Mouse (Mus musculus) megakaryocyte, embryonic 14.5 days (primary cell): ENCODE results near the gene Bach2. TPM values are rescaled to one million over a fixed set of nuclear protein-coding genes. Genes with fewer than 3 reads are reported as not detected.

Experiments used
- H3K27me3 ChIP-seq: replicated peaks from 2 replicates; pipeline ENCODE3; 2012; ENCODE audit warnings: inconsistent platforms
- H3K36me3 ChIP-seq: replicated peaks from 2 replicates; pipeline ENCODE3; 2012; ENCODE audit warnings: low read length, inconsistent platforms, mixed read lengths
- H3K4me1 ChIP-seq: 2 replicates; pipeline ENCODE4 v1.6.1; 2012; ENCODE audit warnings: inconsistent platforms
- H3K4me3 ChIP-seq: replicated peaks from 2 replicates; pipeline ENCODE3; 2012; ENCODE audit warnings: moderate library complexity, mild to moderate bottlenecking, inconsistent platforms
- H3K9me3 ChIP-seq: 2 replicates; pipeline ENCODE4 v1.6.1; 2012; ENCODE audit warnings: inconsistent platforms
- FLI1 ChIP-seq: IDR thresholded peaks from 2 replicates; pipeline ENCODE4 v1.6.1; 2012; ENCODE audit warnings: low read length, inconsistent platforms, mixed read lengths
- GATA1 ChIP-seq: IDR thresholded peaks from 3 replicates; pipeline ENCODE4 v1.6.1; 2012; ENCODE audit warnings: mixed read lengths, low read length, inconsistent platforms, borderline replicate concordance
- polyA plus RNA-seq: library from polyadenylated mRNA; stranded (reverse); fragments of >175 nt; gene quantifications from 2 replicates; pipeline ENCODE4 v1.2.3, GENCODE M21; 2012; ENCODE audit warnings: low replicate concordance; ENCODE audit not compliant: insufficient read depth

The Bach2 gene
- polyA plus RNA-seq, 1 experiment, result 0.27 TPM

DNA sequence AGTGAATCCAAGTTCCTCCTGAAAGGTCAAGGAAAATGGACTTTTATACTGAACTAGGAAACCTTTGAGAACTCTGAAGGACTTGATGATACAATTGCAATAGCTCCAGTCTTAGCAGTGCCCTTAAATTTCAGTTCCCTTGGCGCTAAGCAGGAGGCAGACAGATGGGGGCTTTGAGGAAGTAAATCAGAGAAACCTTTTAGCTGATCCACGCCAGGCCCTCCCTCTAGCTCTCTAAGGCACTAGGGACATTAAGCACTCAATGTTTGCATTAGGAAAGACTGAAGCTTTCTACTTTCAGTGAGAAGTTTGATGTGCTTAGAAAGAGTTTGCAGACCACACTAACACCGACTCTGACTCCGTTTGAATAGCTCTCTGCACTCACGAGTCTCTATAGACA lies 247.2 kb downstream of the Bach2 start:
- H3K36me3 ChIP-seq, result no peaks in the 10 kb centered on the region
- H3K9me3 ChIP-seq, result no peaks in the 10 kb centered on the region
- H3K27me3 ChIP-seq, result peaks cover 18% of the 10 kb centered on the region
- no peaks in the 10 kb centered on the region for H3K4me1 ChIP-seq
- no peak overlapping the region for H3K4me3 ChIP-seq
- TF ChIP-seq GATA1, result no peak
- TF ChIP-seq FLI1, result no peak

- TF ChIP-seq FLI1, result no peak
- no peak for TF ChIP-seq GATA1
- Histone ChIP-seq H3K27me3 (peaks cover 11% of the 10 kb centered on the region), H3K36me3 (no peaks in the 10 kb centered on the region), H3K4me3 (no peak overlapping the region), H3K9me3 (no peaks in the 10 kb centered on the region), H3K4me1 (no peaks in the 10 kb centered on the region)
These were observed 248.2 kb downstream of the Bach2 start for GRCm38 (mm10) chr4:32486654-32487398.

GRCm38 (mm10) chr4:32489186-32489585 lies 250.6 kb downstream of the Bach2 start:
- H3K4me3 ChIP-seq, result no peak overlapping the region
- peaks cover 4% of the 10 kb centered on the region for H3K27me3 ChIP-seq
- no peaks in the 10 kb centered on the region for H3K36me3 ChIP-seq
- peaks cover 7% of the 10 kb centered on the region for H3K4me1 ChIP-seq
- no peak for TF ChIP-seq GATA1
- TF ChIP-seq FLI1, result no peak
- H3K9me3 ChIP-seq, result peaks cover 2% of the 10 kb centered on the region

DNA sequence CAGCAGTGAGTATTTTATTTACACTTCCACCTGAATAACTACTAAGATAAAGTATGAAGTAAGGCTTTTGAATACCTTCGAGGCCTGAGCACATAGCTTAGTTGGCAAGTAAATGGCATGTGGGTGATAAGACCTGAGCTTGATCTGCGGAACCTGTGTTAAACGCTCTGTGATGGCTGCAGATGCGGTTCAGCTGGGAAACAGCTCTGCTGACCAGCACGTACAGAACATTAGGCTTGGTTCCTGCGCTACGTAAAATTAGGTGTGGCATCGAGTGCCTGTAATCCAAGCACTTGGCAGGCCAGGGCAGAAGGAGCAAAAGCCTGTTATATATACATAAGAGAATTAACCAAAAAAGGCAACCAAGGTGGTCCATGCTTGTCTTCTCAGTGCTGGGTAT lies 252.6 kb downstream of the Bach2 start:
- H3K9me3 ChIP-seq, result peaks cover 19% of the 10 kb centered on the region
- no peak for TF ChIP-seq GATA1
- peaks cover 6% of the 10 kb centered on the region for H3K27me3 ChIP-seq
- no peaks in the 10 kb centered on the region for H3K36me3 ChIP-seq
- no peak overlapping the region for H3K4me3 ChIP-seq
- peaks cover 7% of the 10 kb centered on the region for H3K4me1 ChIP-seq

DNA sequence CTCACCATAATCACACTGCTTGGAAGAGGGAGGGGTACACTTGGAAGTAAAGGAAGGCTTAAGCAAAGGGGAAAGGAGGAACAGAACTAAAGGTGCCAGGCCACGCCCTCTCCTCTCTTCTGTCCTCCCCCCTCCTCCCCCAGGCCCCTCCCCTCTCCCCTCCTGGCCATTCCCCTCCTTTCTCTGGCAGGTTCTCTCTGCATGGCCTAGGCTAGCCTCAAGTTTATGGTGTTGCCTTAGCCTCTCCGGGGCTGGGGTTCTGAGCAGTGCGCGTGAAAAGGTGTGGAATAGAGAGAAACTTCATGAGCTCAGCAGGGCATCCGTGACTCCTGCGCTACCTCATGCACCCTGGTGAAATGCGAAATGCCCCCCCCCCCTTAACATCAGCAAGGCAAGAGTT lies 254.2 kb downstream of the Bach2 start:
- H3K27me3 ChIP-seq, result peaks cover 6% of the 10 kb centered on the region
- no peak overlapping the region for H3K4me3 ChIP-seq
- H3K9me3 ChIP-seq, result peaks cover 24% of the 10 kb centered on the region
- peaks cover 7% of the 10 kb centered on the region for H3K4me1 ChIP-seq
- no peaks in the 10 kb centered on the region for H3K36me3 ChIP-seq
- TF ChIP-seq FLI1 (no peak), GATA1 (no peak)

GRCm38 (mm10) chr4:32501780-32502179 lies 263.2 kb downstream of the Bach2 start:
- Histone ChIP-seq H3K27me3 (peaks cover 9% of the 10 kb centered on the region), H3K4me1 (peaks cover 22% of the 10 kb centered on the region), H3K9me3 (peaks cover 12% of the 10 kb centered on the region), H3K36me3 (no peaks in the 10 kb centered on the region), H3K4me3 (peak overlapping the region; percentile 33)
- TF ChIP-seq GATA1 (no peak), FLI1 (no peak)

DNA sequence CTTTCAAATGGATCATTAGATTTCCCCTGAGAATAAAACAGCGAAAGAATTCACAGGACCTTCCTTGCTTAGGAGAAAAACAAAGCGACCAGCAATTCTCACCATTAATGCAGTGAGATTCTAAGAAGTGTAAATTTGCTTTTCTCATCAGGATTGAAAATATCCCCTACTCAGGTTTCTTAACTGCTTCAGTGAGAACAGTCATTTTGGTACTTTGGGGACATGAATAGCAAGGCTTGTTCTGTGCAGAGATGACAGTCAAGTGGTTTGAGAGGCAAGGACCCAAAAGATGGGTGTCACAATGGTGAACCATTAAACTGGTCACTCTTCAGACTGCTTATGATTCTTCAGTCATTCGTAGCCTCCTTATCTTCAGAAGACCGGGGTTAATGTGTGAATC lies 263.6 kb downstream of the Bach2 start:
- Histone ChIP-seq H3K4me1 (peaks cover 26% of the 10 kb centered on the region), H3K4me3 (no peak overlapping the region), H3K9me3 (peaks cover 9% of the 10 kb centered on the region), H3K27me3 (peaks cover 9% of the 10 kb centered on the region), H3K36me3 (no peaks in the 10 kb centered on the region)
- no peak for TF ChIP-seq GATA1
- no peak for TF ChIP-seq FLI1

DNA sequence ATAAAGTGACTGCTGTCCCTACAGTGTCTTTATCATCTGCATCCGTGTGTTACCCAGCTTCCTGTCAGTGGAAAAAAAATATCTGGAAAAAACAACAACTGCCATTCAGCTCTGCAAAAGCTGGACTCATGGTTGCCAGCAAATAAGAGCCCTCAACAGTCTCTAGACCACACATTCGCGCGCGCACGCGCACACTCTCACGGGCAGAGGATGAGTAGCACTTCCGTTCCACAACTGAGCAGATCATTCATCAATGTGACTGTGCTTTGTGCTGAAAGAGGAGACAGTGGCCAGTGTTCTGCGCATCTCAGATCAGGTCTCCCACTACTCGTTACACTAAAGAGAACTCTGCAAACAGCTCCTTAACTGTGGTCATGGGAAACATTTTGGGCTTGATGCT lies 265.6 kb downstream of the Bach2 start:
- no peaks in the 10 kb centered on the region for H3K36me3 ChIP-seq
- H3K4me3 ChIP-seq, result peak overlapping the region; percentile 19
- H3K9me3 ChIP-seq, result peaks cover 7% of the 10 kb centered on the region; the same call in 1 of the 2 replicates
- no peak for TF ChIP-seq FLI1
- TF ChIP-seq GATA1, result no peak
- H3K27me3 ChIP-seq, result peaks cover 14% of the 10 kb centered on the region
- H3K4me1 ChIP-seq, result peaks cover 26% of the 10 kb centered on the region

DNA sequence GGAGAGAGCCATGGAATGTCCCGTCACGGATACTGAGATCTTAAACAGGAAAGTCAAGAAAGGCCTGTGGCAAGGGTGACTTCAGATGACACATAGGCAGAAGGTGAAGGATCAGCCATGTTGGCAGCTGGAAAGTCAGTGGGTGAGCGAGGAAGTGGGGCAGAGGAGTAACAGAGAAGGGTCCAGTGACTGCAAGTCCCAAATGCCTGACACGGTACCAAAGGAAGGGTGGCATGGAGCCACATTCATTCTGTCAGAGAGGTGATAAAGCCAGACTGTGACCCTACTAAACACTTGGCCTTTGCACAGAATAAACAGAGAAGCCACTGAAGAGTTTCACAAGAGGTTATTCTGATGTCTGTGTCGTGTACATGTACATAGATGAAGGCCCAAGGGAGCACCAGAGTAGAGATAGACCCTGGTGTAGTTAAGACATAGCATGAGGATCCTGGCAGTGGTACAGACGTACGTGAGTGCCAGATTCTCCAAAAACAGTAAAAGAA lies 267.8 kb downstream of the Bach2 start:
- Histone ChIP-seq H3K4me1 (peaks cover 26% of the 10 kb centered on the region), H3K27me3 (peaks cover 18% of the 10 kb centered on the region), H3K36me3 (no peaks in the 10 kb centered on the region), H3K9me3 (peaks cover 7% of the 10 kb centered on the region; the same call in 1 of the 2 replicates), H3K4me3 (no peak overlapping the region)
- TF ChIP-seq FLI1, result no peak
- TF ChIP-seq GATA1, result no peak

DNA sequence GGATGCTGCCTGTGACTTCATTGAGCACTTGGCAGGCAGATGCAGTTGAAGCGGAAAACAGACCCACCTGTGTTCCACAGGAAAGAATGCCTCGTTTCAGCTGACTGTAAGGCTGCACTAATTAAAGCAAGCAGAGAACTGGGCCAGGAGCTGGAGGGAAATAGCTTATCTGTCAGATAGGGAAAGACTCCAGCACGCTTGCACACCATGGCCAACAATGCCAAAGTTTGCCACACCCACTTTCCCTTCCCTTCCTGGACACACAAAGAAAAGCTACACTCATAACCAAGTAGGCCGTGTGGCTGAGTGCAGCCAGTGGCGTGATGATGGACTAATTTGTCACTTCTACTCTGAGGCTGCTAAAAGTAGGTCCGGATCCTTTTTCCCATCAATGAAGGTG lies 268.4 kb downstream of the Bach2 start:
- peaks cover 24% of the 10 kb centered on the region for H3K4me1 ChIP-seq
- TF ChIP-seq GATA1 (no peak), FLI1 (no peak)
- H3K36me3 ChIP-seq, result no peaks in the 10 kb centered on the region
- H3K4me3 ChIP-seq, result no peak overlapping the region
- H3K27me3 ChIP-seq, result peaks cover 14% of the 10 kb centered on the region
- 0 out of 2 replicates have a peak, but pooled peaks cover 4% of the 10 kb centered on the region for H3K9me3 ChIP-seq

DNA sequence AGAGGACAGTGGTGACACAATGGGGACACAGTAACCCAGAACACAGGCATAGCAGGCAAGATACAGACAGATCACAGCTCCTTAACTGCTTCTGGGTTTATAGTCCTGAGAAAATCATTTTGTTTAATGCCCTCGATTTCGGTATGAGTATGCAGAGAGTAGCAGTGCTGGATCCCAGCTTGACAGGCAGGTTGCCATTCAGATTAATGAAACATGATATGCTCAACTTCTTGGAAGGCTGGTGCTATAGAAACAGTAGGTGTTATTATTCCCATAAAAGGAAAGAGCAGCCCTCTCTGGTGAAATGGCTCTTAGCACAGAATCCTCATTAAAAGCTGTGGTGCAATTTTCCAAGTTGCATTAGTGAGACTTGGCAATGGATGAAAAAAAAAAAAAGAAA lies 270.0 kb downstream of the Bach2 start:
- peaks cover 20% of the 10 kb centered on the region for H3K4me1 ChIP-seq
- no peak for TF ChIP-seq GATA1
- TF ChIP-seq FLI1, result no peak
- no peak overlapping the region for H3K4me3 ChIP-seq
- H3K27me3 ChIP-seq, result peaks cover 10% of the 10 kb centered on the region
- no peaks in the 10 kb centered on the region for H3K36me3 ChIP-seq
- H3K9me3 ChIP-seq, result no peaks in the 10 kb centered on the region
